Mouse (Mus musculus) CD4-positive, CD25-positive, alpha-beta regulatory T cell, adult 2 months (primary cell): Measurements from ENCODE around the gene Tmem131.
"Not testable (repeated sequence)": the region's sequence is repeated elsewhere in the genome, so short reads cannot be mapped to it uniquely, and the experiment has no call there.

Source experiments
- DNase-seq: peaks from one replicate; pipeline ENCODE4 v3.0.0-alpha.2; 2012; ENCODE audit warnings: low read depth, low spot score

Tmem131 gene

GRCm38 (mm10) chr1:36836274-36836954, 107.1 kb downstream of the Tmem131 start:
- peak; percentile 24 for DNase-seq

DNA sequence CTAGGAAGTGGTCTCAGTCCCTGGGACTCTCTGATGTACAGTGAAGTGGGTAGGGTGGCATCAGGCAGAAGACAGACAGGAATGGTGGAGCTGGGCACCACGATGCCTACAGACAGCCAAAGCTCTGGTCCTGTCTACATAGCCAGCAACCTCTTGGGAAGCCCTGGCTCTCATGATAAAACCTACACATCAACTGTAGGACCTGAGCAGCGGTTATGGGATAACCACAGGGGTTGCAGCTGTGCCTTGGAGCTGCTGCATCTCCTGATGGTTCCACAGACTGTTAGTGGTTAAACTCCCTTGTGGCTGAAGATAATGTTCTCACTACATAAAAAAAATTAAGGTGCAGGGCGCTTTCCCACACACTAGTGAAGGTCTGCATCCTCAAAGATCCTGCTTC, 107.9 kb downstream of the Tmem131 start:
- no peak for DNase-seq

DNA sequence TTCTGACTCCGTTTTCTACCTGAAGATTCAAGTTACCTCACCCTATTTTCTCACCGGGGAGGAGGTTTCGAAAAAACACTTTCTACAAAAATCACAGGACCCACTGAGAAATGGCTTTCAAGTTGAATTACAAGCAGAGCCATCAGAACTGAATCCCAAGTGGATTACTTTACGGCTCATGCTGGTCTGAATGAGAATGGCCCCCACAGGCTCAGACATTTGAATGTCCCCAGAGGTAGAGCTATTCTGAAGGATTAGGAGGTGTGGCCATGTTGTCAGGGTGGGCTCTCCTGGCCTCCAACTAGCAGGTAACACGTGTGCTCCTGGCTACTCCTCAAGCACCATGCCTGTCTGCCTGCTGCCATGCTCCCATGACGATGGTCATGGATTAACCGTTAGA, 109.4 kb downstream of the Tmem131 start:
- no peak for DNase-seq

DNA sequence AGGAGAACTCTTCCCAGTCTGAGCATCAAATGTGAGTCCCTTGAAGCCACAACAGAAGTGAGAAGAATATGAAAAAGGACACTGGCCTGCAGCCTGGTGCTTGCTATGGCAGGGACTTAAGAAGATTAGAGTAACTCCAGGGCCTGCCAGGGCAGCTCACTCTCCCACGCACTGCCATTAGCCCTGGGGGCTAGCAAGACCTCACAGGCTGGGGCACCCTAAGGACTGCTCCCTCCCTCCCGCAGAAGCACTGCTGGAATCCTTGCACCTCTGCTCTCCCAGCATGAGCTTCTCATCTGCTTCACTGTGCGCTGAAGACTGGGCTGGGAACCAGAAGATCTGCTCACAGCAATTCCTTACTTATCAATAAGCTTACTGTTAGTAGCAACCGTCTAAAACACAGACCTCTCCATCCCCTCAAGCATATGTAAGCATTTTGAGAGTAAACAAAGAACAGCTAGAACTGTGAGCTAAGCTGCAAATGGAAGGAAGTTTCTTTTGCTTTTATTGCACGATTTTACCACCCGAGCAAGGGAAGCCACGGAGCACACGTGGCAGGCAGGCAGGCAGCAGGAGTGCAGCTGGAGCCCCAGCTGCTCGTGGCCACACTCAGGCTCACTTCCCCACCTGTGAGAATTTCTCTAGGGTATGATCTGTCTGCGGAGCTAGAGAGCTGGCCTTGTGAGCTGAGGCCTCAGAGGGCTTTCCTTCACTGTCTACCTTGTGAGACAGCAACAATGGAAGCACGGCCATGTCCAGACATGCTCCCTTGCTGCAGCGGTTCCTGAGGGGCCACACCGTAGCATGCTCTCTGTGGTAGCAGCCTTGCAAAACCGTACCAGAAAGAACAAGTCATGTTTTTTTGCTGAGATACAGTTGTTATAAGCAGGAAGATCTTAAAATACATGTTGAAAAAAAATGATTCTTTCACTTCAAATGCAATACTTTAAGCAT, 112.3 kb downstream of the Tmem131 start:
- no peak for DNase-seq

DNA sequence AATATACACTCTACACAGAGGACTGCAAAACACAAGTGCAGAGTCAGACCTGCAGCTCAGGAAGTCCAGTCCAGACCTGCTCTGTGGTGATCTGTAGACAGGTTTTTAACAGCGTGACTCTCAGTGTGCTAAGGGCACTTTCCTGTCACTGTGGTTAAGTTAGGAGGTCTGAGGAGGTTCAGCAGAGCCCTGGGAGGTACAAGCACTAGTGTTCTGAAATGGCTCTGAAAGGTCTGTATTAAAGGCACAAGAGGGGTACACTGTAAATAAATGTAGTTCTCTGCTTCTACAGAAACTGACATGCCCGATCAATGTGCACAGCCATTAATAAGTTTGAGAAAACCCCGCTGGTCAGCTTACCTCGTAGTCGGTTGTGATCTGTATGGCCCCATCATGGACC, 119.1 kb downstream of the Tmem131 start:
- DNase-seq: no peak

DNA sequence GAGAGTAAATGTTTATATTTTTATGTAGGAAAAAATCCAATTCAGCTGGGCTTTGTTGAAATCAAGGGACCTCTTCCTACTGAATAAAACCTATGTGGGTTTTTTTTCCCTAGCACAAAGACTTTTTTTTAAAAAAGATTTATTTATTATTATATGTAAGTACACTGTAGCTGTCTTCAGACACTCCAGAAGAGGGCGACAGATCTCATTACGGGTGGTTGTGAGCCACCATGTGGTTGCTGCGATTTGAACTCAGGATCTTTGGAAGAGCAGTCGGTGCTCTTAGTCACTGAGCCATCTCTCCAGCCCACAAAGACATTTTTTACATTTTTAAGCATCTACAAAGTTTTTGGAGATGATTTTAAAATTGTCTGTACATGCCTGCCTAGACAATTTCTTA, 121.5 kb downstream of the Tmem131 start:
- DNase-seq: not testable (repeated sequence)

- no peak for DNase-seq
These were observed 128.3 kb downstream of the Tmem131 start for GRCm38 (mm10) chr1:36815166-36815565.

- no peak for DNase-seq
These were observed 129.1 kb downstream of the Tmem131 start for GRCm38 (mm10) chr1:36814271-36814903.

DNA sequence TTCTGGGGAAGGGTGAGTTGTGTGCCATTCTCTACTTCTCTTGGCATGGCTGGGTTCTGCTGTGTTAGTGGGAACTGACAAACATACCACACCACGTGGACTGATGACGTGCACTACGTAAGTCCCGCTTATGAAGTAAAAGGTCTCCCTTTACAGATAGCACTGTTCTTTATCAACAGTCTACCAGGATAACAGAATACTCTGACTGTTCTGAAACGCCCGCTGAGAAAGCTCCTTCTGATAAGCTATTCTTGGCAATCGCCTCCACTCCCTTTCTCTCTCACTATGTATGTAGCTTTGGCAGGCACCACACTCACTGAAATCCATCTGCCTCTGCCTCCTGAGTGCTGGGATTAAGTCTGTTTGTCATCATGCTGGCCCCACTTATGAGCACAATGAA, 130.1 kb downstream of the Tmem131 start:
- DNase-seq: no peak

GRCm38 (mm10) chr1:36811806-36812205, 131.7 kb downstream of the Tmem131 start:
- DNase-seq: no peak

- DNase-seq: no peak
These were observed 135.5 kb downstream of the Tmem131 start for GRCm38 (mm10) chr1:36807782-36808565.

- no peak for DNase-seq
These were observed 136.4 kb downstream of the Tmem131 start for GRCm38 (mm10) chr1:36807086-36807485.

DNA sequence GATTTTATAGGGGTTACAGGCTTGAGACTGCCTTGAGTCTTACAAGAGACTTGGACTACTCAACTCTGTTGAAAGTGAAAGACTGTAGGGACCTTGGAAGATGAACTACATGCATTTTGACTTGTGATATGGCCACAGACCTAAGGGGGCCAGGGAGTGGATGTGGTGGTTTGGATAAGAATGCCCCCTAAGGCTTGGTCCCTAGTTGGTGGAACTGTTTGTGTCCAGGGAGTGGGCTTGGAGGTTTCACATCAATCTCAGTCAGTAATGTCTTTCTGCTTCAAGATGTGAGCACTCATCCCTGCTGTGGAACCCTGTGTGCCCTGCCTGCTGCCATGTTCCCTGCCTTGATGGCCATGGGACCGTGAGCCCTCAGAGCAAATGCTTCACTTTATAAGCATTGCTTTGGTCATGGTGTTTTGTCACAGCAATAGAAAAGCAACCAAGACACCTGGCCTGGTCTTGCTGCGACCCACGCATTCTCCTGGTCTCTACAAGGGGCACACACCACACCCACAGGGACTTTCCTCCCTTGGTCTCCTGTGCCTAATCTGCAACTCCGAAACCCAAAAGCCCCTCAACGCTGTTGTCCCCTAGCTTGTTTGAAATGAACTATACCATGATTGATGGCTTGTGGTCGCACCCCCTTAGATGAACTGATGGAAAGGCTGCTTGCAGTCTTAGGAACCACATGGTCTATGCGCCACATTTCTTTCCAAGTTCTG, 137.1 kb downstream of the Tmem131 start:
- no peak for DNase-seq

GRCm38 (mm10) chr1:36804833-36805232, 138.6 kb downstream of the Tmem131 start:
- no peak for DNase-seq

GRCm38 (mm10) chr1:36804259-36804658, 139.2 kb downstream of the Tmem131 start:
- no peak for DNase-seq

- no peak for DNase-seq
These were observed 143.0 kb downstream of the Tmem131 start for GRCm38 (mm10) chr1:36800379-36801011.

GRCm38 (mm10) chr1:36797481-36797880, 146.0 kb downstream of the Tmem131 start:
- peak; percentile 79 for DNase-seq

DNA sequence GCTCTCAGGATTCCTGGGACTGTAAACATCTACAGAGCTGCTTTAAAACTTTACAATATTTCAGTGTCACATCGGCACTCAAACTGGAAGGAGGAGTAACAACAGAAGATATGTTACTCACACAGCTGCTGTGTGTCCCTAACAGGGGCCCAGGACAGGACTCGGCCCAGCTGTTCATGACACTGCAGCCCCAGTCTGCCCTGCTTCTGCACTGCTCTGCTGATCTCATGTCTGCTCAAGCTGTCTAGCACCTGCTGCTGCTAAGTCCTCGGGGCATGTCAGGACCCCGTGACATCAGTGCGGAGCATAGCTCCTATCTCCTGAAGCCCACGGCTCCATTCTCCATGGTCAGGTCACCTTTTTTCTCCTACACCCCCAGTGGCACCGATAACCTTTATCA, 146.8 kb downstream of the Tmem131 start:
- no peak for DNase-seq

DNA sequence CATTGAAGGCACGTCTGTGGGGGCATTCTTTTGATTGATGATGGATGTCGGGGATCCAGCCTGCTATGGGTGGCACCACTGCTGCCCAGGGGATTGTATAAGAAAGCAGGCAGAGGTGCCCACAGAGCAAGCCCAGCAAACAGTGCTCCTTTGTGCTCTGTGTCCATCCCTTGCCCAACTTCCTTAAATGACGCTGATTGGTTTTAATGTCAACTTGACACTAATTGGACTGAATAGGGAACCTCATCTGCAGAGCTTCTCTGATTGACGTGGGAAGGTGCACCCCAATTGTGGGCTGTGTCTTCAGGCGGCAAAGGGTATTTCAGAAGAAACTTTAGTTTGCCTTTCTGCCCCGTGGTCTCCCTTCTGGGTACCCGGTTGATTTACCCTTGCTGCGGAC, 154.1 kb downstream of the Tmem131 start:
- no peak for DNase-seq

DNA sequence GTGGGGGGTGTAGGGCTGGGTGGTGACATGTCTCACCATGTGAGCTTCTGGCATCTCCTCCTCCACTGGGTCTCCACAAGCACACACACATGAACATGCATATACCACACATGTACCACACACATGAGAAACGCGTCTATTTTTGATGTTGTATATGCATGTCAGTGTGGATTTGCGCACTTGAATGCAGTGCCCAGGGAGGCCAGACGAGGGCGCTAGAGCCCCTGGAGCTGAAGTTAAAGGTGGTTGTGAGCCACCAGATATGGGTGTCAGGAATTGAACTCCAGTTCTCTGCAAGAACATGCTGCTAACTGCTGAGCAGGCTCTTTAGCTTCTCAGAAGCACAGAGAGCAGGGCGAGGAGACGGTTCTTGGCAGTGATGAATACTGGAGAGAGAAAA, 157.1 kb downstream of the Tmem131 start:
- peak; percentile 56 for DNase-seq
